ENCODE assay signal across 24 mouse cellular contexts in genomic region chr9:45946872-45947183, GRCm38 (mm10). TPM values are rescaled to one million over a fixed set of nuclear protein-coding genes. Genes with fewer than 3 reads are reported as not detected.
DNase-seq lines count a peak whose midpoint lies in the region; TF ChIP-seq lines count a peak whose summit lies in the region.
"Had no signal": no experiment of that assay in that cellular context is flagged by ENCODE, and none has a peak within 500 bp of the region (broad histone marks: within the 10 kb centered on the region; RNA-seq: fewer than 3 reads in every experiment).

No protein-coding gene starts in this region.

- peak; percentile 3 for DNase-seq in adrenal gland, postnatal 14 days
- DNase-seq in adrenal gland, postnatal 4 days (ENCODE audit: low spot score in 2 of 2) = no peak
- peak; percentile 72 for DNase-seq in heart, embryonic 10.5 days (ENCODE audit: low spot score)
- no peak for DNase-seq in heart, adult 9 months (ENCODE audit: low spot score in 2 of 2)
- no peak for DNase-seq in layer of hippocampus, postnatal 10 days (ENCODE audit: low spot score in 2 of 2)
- DNase-seq in spleen, postnatal 10 days (ENCODE audit: low spot score in 2 of 2) = no peak
- DNase-seq: adrenal gland, adult 2 months; adrenal gland, postnatal 10 days; adrenal gland, postnatal 36 days; B cell, adult 2 months; cerebellum, adult 11 months; cerebellum, adult 18-20 months; cerebellum, adult 8-10 months; cerebellum, postnatal 10 days; cerebellum, postnatal 25 days; embryo, embryonic 11 days had no signal

- H3K4me3 ChIP-seq in heart, embryonic 10.5 days = no peak overlapping the region
- peak overlapping the region; percentile 37 for H3K4me3 ChIP-seq in E14TG2a.4 (replicated peaks; ENCODE audit: low read length)
- H3K4me3 ChIP-seq: embryonic facial prominence, embryonic 13.5 days; embryonic facial prominence, embryonic 15.5 days; erythroblast, embryonic 14.5 days; forebrain, embryonic 10.5 days; forebrain, embryonic 12.5 days had no signal

- H3K36me3 ChIP-seq in heart, embryonic 10.5 days = peaks cover 98% of the 10 kb centered on the region
- H3K36me3 ChIP-seq in E14TG2a.4 (ENCODE audit: insufficient read depth, low read length) = peaks cover 79% of the 10 kb centered on the region

- H3K4me1 ChIP-seq in heart, embryonic 10.5 days = no peaks in the 10 kb centered on the region
- H3K4me1 ChIP-seq in E14TG2a.4 (replicated peaks; ENCODE audit: low read depth, low read length) = peaks cover 61% of the 10 kb centered on the region
- H3K4me1 ChIP-seq: embryonic facial prominence, embryonic 13.5 days; embryonic facial prominence, embryonic 15.5 days; forebrain, embryonic 10.5 days; forebrain, embryonic 12.5 days had no signal

- no peaks in the 10 kb centered on the region for H3K27me3 ChIP-seq in heart, embryonic 10.5 days (ENCODE audit: insufficient read depth, poor library complexity, severe bottlenecking)
- H3K27me3 ChIP-seq in E14TG2a.4 (ENCODE audit: insufficient read depth, low read length) = 0 out of 2 replicates have a peak, but pooled peaks cover 10% of the 10 kb centered on the region
- H3K27me3 ChIP-seq: CH12.LX; embryonic facial prominence, embryonic 13.5 days; embryonic facial prominence, embryonic 15.5 days; forebrain, embryonic 12.5 days had no signal

- no peaks in the 10 kb centered on the region for H3K9me3 ChIP-seq in heart, embryonic 10.5 days
- no peaks in the 10 kb centered on the region for H3K9me3 ChIP-seq in E14TG2a.4 (ENCODE audit: low read length)
- H3K9me3 ChIP-seq: embryonic facial prominence, embryonic 13.5 days; embryonic facial prominence, embryonic 15.5 days; forebrain, embryonic 10.5 days; forebrain, embryonic 12.5 days had no signal

- no peak for TF ChIP-seq CTCF in E14TG2a.4 (conservative IDR thresholded peaks at IDR 0.05; ENCODE audit: low read length)

- H3K27ac ChIP-seq in heart, embryonic 10.5 days = no peak overlapping the region
- H3K27ac ChIP-seq: embryonic facial prominence, embryonic 13.5 days; embryonic facial prominence, embryonic 15.5 days; forebrain, embryonic 10.5 days; forebrain, embryonic 12.5 days had no signal

- 87% methylated on average over 10 of the region's 10 CpGs for WGBS in heart, embryonic 10.5 days

RNA-seq across cellular contexts. Expression of gene Sidt2, which starts 8.2 kb away (rescaled TPM):
- 177 and 178 TPM in 2 replicates for total RNA-seq in adrenal gland, postnatal 14 days (2021)
- 100 to 1,000 TPM; 244 TPM for total RNA-seq in adrenal gland, postnatal 4 days (2021)
- polyA plus RNA-seq in heart, embryonic 10.5 days (2016; fragmentation: Nextera tagmentation; extraction: Ambion mirVana) = 37.0 and 37.2 TPM in 2 replicates
- total RNA-seq in layer of hippocampus, postnatal 10 days (2021) = 100 to 1,000 TPM; 113 to 114 TPM

RNA-seq across cellular contexts. Expression of gene Tagln, which starts 11.0 kb away (rescaled TPM):
- 57.9 and 85.1 TPM in 2 replicates for total RNA-seq in adrenal gland, postnatal 14 days (2021)
- total RNA-seq in adrenal gland, postnatal 4 days (2021) = 10 to 100 TPM; 44.1 to 44.3 TPM
- polyA plus RNA-seq in heart, embryonic 10.5 days (2016; fragmentation: Nextera tagmentation; extraction: Ambion mirVana) = 303 and 413 TPM in 2 replicates
- total RNA-seq in layer of hippocampus, postnatal 10 days (2021) = 10 to 100 TPM; 12.1 TPM
- total RNA-seq: common myeloid progenitor, adult 5-6 weeks had no signal
- polyA plus RNA-seq: erythroblast, embryonic 14.5 days had no signal

RNA-seq across cellular contexts. Expression of gene Rnf214, which starts 40.1 kb away (rescaled TPM):
- 39.0 and 40.0 TPM in 2 replicates for total RNA-seq in adrenal gland, postnatal 14 days (2021)
- 10 to 100 TPM; 53.9 to 58.1 TPM for total RNA-seq in adrenal gland, postnatal 4 days (2021)
- 45.5 and 50.3 TPM in 2 replicates for polyA plus RNA-seq in heart, embryonic 10.5 days (2016; fragmentation: Nextera tagmentation; extraction: Ambion mirVana)
- 10 to 100 TPM; 69.2 to 70.6 TPM for total RNA-seq in layer of hippocampus, postnatal 10 days (2021)

RNA-seq across cellular contexts. Expression of gene Pcsk7, which starts 40.5 kb away (rescaled TPM):
- 26.6 and 28.4 TPM in 2 replicates for total RNA-seq in adrenal gland, postnatal 14 days (2021)
- 10 to 100 TPM; 31.3 to 35.6 TPM for total RNA-seq in adrenal gland, postnatal 4 days (2021)
- polyA plus RNA-seq in heart, embryonic 10.5 days (2016; fragmentation: Nextera tagmentation; extraction: Ambion mirVana) = 18.5 and 22.1 TPM in 2 replicates
- total RNA-seq in layer of hippocampus, postnatal 10 days (2021) = 10 to 100 TPM; 26.1 to 31.0 TPM

Comparison
In these comparisons a context has a peak if more than half of its experiments do, and no peak if none do; other contexts are left out.
1. DNase-seq: peak in adrenal gland, postnatal 14 days (single experiment) and heart, embryonic 10.5 days (single experiment); none in adrenal gland, postnatal 4 days (0 of 2), heart, adult 9 months (0 of 2), layer of hippocampus, postnatal 10 days (0 of 2) and spleen, postnatal 10 days (0 of 2).